Mouse (Mus musculus) myocyte (in vitro differentiated cells): Measurements from ENCODE around the gene Dpep1. TPM values are rescaled to one million over a fixed set of nuclear protein-coding genes. Genes with fewer than 3 reads are reported as not detected.

Source experiments
- H3K27me3 ChIP-seq: one replicate; pipeline ENCODE4 v1.6.1; 2011; ENCODE audit not compliant: control insufficient read depth, insufficient read depth, insufficient read length
- H3K36me3 ChIP-seq: one replicate; pipeline ENCODE4 v1.6.1; 2011; ENCODE audit not compliant: control insufficient read depth, insufficient read depth
- H3K4me2 ChIP-seq: one replicate; pipeline ENCODE4 v1.6.1; 2011; ENCODE audit warnings: low read depth, control low read depth
- H3K4me3 ChIP-seq: one replicate; pipeline ENCODE4 v1.5.1; 2011; ENCODE audit warnings: mild to moderate bottlenecking, control low read depth, moderate library complexity
- H3K79me2 ChIP-seq: one replicate; pipeline ENCODE4 v1.6.1; 2011; ENCODE audit not compliant: control insufficient read depth, insufficient read depth
- H3ac ChIP-seq: one replicate; pipeline ENCODE4 v1.6.1; 2011; ENCODE audit not compliant: control insufficient read depth, insufficient read length
- CEBPB ChIP-seq: IDR thresholded peaks from 2 replicates; pipeline ENCODE4 v1.6.1; 2011; ENCODE audit warnings: mild to moderate bottlenecking, moderate library complexity; ENCODE audit not compliant: poor library complexity, insufficient read depth, severe bottlenecking
- E2F4 ChIP-seq: IDR thresholded peaks from one replicate; pipeline ENCODE4 v1.6.1; 2011; ENCODE audit warnings: mild to moderate bottlenecking, control low read depth, moderate library complexity; ENCODE audit not compliant: insufficient read depth
- MAX ChIP-seq: IDR thresholded peaks from one replicate; pipeline ENCODE4 v1.6.1; 2011; ENCODE audit warnings: low read depth, mild to moderate bottlenecking, control low read depth
- MYOD1 ChIP-seq, 3 experiments: IDR thresholded peaks; one replicate each; pipeline ENCODE4 v1.6.1; 2011; ENCODE audit warnings: control low read depth in 2 of 3, low read depth in 2 of 3, mild to moderate bottlenecking in 2 of 3, moderate library complexity in 1 of 3; ENCODE audit not compliant: insufficient read length in 2 of 3, control insufficient read depth in 1 of 3
- MYOG ChIP-seq, 3 experiments: IDR thresholded peaks; one replicate each; pipeline ENCODE4 v1.6.1; 2011; ENCODE audit warnings: control low read depth in 2 of 3, low read depth in 2 of 3, mild to moderate bottlenecking in 2 of 3; ENCODE audit not compliant: insufficient read length in 2 of 3, control insufficient read depth in 1 of 3, insufficient read depth in 1 of 3
- POLR2A ChIP-seq: IDR thresholded peaks from one replicate; pipeline ENCODE4 v1.6.1; 2011; ENCODE audit warnings: low read depth, mild to moderate bottlenecking, control low read depth, moderate library complexity; ENCODE audit not compliant: insufficient read length
- POLR2AphosphoS2 ChIP-seq: IDR thresholded peaks from one replicate; pipeline ENCODE4 v1.6.1; 2011; ENCODE audit warnings: low read depth, control low read depth; ENCODE audit not compliant: insufficient read length
- REST ChIP-seq: IDR thresholded peaks from one replicate; pipeline ENCODE4 v1.6.1; 2011; ENCODE audit warnings: mild to moderate bottlenecking, control low read depth, moderate library complexity; ENCODE audit not compliant: insufficient read depth, insufficient read length
- SRF ChIP-seq: IDR thresholded peaks from one replicate; pipeline ENCODE4 v1.6.1; 2011; ENCODE audit warnings: low read depth; ENCODE audit not compliant: control insufficient read depth, insufficient read length
- TCF12 ChIP-seq: IDR thresholded peaks from one replicate; pipeline ENCODE4 v1.6.1; 2011; ENCODE audit warnings: mild to moderate bottlenecking, control low read depth; ENCODE audit not compliant: poor library complexity, insufficient read depth, severe bottlenecking
- TCF3 ChIP-seq: IDR thresholded peaks from one replicate; pipeline ENCODE4 v1.6.1; 2011; ENCODE audit warnings: low read depth, control low read depth; ENCODE audit not compliant: insufficient read length
- USF1 ChIP-seq: IDR thresholded peaks from one replicate; pipeline ENCODE4 v1.6.1; 2011; ENCODE audit warnings: low read depth, mild to moderate bottlenecking, control low read depth, moderate library complexity
- polyA plus RNA-seq: library from polyadenylated mRNA; unstranded; fragments of >200 nt; fragmentation: generic; extraction: Trizol; gene quantifications from one replicate; pipeline ENCODE4 v1.2.1, GENCODE M21; 2012; ENCODE audit warnings: missing spikeins

Dpep1 gene
- polyA plus RNA-seq, 1 experiment = 12.9 TPM

DNA sequence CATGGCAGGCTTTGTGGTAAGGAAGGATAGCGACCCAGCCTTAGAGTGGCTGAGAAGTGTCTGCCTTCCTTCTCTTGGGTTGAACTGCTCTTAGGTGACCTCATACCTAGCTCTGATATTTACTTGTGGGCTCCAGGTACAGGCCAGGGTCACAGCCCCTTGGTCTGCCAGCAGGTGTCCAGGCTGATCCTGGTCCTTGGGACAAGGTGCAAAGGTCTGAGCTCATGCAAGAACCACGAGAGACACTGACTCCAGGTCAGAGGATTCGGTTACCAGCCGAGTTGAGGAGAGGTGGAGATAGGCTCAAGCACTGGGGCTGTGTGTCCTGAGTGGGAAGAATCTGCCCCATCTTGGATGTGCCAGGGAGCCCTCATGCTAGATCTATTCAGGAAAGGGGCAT, 58.3 kb downstream of the Dpep1 start:
- no peaks in the 10 kb centered on the region for H3K27me3 ChIP-seq
- H3K36me3 ChIP-seq = no peaks in the 10 kb centered on the region
- no peak for TF ChIP-seq MYOG (IDR thresholded peaks at IDR 0.05; ENCODE audit: control insufficient read depth in 1 of 3, insufficient read depth in 1 of 3, insufficient read length in 2 of 3, low read depth in 2 of 3)
- TF ChIP-seq MYOD1 (IDR thresholded peaks at IDR 0.05; ENCODE audit: control insufficient read depth in 1 of 3, insufficient read length in 2 of 3, low read depth in 2 of 3) = no peak
- no peak for TF ChIP-seq TCF12
- no peak for TF ChIP-seq POLR2A
- TF ChIP-seq USF1 = no peak
- no peak for TF ChIP-seq REST
- TF ChIP-seq CEBPB = no peak
- H3K4me3 ChIP-seq = no peak overlapping the region
- no peaks in the 10 kb centered on the region for H3K79me2 ChIP-seq
- no peak overlapping the region for H3ac ChIP-seq
- no peak overlapping the region for H3K4me2 ChIP-seq

DNA sequence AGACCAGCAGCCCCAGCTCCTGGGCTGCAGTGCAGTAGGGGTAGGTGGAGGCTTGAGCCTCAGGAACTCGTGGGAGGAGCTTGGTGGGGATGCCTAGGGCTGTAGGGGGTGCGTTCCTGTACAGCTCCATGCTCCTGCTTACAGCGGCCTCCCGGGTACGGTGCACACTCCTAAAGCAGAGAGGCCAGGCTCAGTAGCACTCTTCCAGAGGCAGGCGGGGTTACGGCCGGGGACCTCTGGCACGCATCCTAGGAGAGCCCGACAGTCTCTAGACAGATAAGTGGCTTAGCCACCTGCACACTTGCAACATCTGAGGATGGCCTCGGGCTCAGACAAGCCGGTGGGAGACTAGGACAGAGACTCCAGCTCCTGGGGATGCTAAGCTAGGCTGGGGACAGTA, 59.5 kb downstream of the Dpep1 start:
- H3K27me3 ChIP-seq = no peaks in the 10 kb centered on the region
- no peak overlapping the region for H3K4me2 ChIP-seq
- H3K4me3 ChIP-seq = no peak overlapping the region
- no peak overlapping the region for H3ac ChIP-seq
- H3K79me2 ChIP-seq = no peaks in the 10 kb centered on the region
- no peaks in the 10 kb centered on the region for H3K36me3 ChIP-seq
- no peak for TF ChIP-seq SRF
- no peak for TF ChIP-seq E2F4
- no peak for TF ChIP-seq REST
- TF ChIP-seq POLR2AphosphoS2 = no peak
- no peak for TF ChIP-seq TCF3
- no peak for TF ChIP-seq USF1
- no peak for TF ChIP-seq CEBPB
- TF ChIP-seq MYOD1 (IDR thresholded peaks at IDR 0.05; ENCODE audit: control insufficient read depth in 1 of 3, insufficient read length in 2 of 3, low read depth in 2 of 3) = no peak
- TF ChIP-seq POLR2A = no peak
- TF ChIP-seq TCF12 = no peak
- TF ChIP-seq MAX = no peak
- no peak for TF ChIP-seq MYOG (IDR thresholded peaks at IDR 0.05; ENCODE audit: control insufficient read depth in 1 of 3, insufficient read depth in 1 of 3, insufficient read length in 2 of 3, low read depth in 2 of 3)

DNA sequence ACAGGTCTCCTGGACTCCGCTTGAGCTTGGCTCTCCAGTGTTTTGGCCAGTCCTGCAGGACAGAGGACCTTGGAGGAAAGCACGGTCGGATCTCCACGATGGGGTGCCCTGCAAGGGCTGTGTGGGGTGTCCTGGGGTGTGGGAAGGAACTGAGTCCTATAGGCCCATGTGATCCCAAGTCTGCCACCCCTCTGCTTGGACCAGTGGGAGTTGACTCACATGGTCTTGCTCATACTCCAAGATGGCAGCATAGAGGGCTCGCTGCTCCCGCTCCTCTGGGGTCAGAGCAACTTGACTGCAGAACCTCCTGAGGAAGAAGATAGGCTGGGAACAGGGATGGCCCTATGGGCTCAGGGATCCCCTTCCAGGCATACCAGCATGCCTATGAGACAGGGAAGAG, 61.7 kb downstream of the Dpep1 start:
- no peak overlapping the region for H3K4me2 ChIP-seq
- H3K79me2 ChIP-seq = peaks cover under 1% of the 10 kb centered on the region
- no peak overlapping the region for H3ac ChIP-seq
- H3K36me3 ChIP-seq = no peaks in the 10 kb centered on the region
- TF ChIP-seq MAX = no peak
- no peak for TF ChIP-seq E2F4
- TF ChIP-seq SRF = no peak
- no peak for TF ChIP-seq MYOG (IDR thresholded peaks at IDR 0.05; ENCODE audit: control insufficient read depth in 1 of 3, insufficient read depth in 1 of 3, insufficient read length in 2 of 3, low read depth in 2 of 3)
- TF ChIP-seq TCF12 = no peak
- no peak for TF ChIP-seq REST
- TF ChIP-seq USF1 = no peak
- TF ChIP-seq POLR2A = no peak
- no peak for TF ChIP-seq CEBPB
- TF ChIP-seq TCF3 = no peak
- TF ChIP-seq POLR2AphosphoS2 = no peak
- TF ChIP-seq MYOD1 (IDR thresholded peaks at IDR 0.05; ENCODE audit: control insufficient read depth in 1 of 3, insufficient read length in 2 of 3, low read depth in 2 of 3) = no peak
- no peaks in the 10 kb centered on the region for H3K27me3 ChIP-seq
- no peak overlapping the region for H3K4me3 ChIP-seq

DNA sequence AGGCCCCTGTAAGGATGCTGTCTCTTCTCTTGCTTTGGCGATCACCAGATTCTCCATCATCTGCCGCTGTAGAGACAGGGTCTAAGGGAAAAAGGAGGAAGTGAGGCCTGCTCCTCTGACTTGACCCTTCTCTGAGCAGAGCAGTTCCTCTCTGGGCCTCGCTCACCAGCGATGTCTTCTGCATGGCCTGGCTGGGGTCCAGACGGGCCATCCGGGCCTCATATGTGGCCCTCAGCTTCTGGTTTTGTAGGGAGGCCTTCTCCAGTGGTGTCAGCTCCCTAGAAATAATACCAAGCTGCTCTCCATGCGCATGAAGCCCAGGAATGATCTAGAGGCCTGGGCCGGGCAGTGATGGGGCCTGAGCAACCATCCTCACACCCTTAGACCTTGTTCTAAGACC, 62.6 kb downstream of the Dpep1 start:
- Histone ChIP-seq H3K4me3 (no peak overlapping the region), H3K4me2 (no peak overlapping the region), H3K36me3 (no peaks in the 10 kb centered on the region), H3K79me2 (peaks cover 9% of the 10 kb centered on the region), H3ac (no peak overlapping the region), H3K27me3 (no peaks in the 10 kb centered on the region)
- TF ChIP-seq MYOD1 (IDR thresholded peaks at IDR 0.05; ENCODE audit: control insufficient read depth in 1 of 3, insufficient read length in 2 of 3, low read depth in 2 of 3) = no peak
- TF ChIP-seq CEBPB = no peak
- TF ChIP-seq MAX = no peak
- TF ChIP-seq SRF = no peak
- no peak for TF ChIP-seq USF1
- no peak for TF ChIP-seq MYOG (IDR thresholded peaks at IDR 0.05; ENCODE audit: control insufficient read depth in 1 of 3, insufficient read depth in 1 of 3, insufficient read length in 2 of 3, low read depth in 2 of 3)
- no peak for TF ChIP-seq TCF12
- TF ChIP-seq POLR2A = no peak
- no peak for TF ChIP-seq TCF3

DNA sequence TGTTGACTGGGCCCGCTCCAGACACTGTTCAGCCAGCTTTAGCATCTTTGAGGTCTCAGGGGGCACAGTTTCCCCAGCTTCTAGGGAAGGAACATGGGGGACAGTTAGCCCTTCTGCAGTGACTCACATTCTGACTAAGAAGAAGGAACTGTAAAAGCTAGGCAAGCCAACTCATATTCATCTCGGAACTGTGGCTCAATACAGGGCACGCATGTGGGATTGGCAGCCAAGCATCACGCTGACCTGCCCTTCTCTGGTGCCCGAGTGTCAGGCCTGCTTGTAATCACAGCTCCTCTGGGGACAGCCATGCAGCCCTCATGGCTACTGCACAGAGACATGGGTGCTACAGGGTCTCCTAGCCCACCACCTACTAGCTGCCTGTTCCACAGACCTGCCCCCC, 64.9 kb downstream of the Dpep1 start:
- no peak for TF ChIP-seq SRF
- no peak for TF ChIP-seq POLR2A
- no peak for TF ChIP-seq CEBPB
- no peak for TF ChIP-seq USF1
- no peak for TF ChIP-seq REST
- no peak for TF ChIP-seq E2F4
- TF ChIP-seq TCF3 = no peak
- TF ChIP-seq MYOD1 (IDR thresholded peaks at IDR 0.05; ENCODE audit: control insufficient read depth in 1 of 3, insufficient read length in 2 of 3, low read depth in 2 of 3) = no peak
- Histone ChIP-seq H3K4me2 (no peak overlapping the region), H3K27me3 (no peaks in the 10 kb centered on the region), H3ac (no peak overlapping the region), H3K79me2 (peaks cover 22% of the 10 kb centered on the region), H3K4me3 (no peak overlapping the region), H3K36me3 (no peaks in the 10 kb centered on the region)
